11 mouse cellular contexts compared by ENCODE assay signal in genomic region chr7:96383686-96384528, GRCm38 (mm10).
A peak's percentile ranks its signal among the peaks of the same experiment; 100 is the strongest.
DNase-seq lines count a peak whose midpoint lies in the region; ATAC-seq and TF ChIP-seq lines count a peak whose summit lies in the region.
"Had no signal": no experiment of that assay in that cellular context is flagged by ENCODE, and none has a peak within 500 bp of the region (broad histone marks: within the 10 kb centered on the region; RNA-seq: fewer than 3 reads in every experiment).

No protein-coding gene starts in this region.

- no peaks in the 10 kb centered on the region for H3K9me3 ChIP-seq in kidney, embryonic 16.5 days (ENCODE audit: low read length)
- H3K9me3 ChIP-seq in forebrain, embryonic 13.5 days (replicated peaks) = no peaks in the 10 kb centered on the region
- H3K9me3 ChIP-seq in limb, embryonic 11.5 days (ENCODE audit: control insufficient read depth, low read length) = no peaks in the 10 kb centered on the region
- H3K9me3 ChIP-seq: heart, embryonic 13.5 days had no signal

- TF ChIP-seq POLR2A in kidney, adult 2 months (IDR thresholded peaks at IDR 0.05; ENCODE audit: low read depth, low read length) = no peak

- TF ChIP-seq CTCF in kidney, adult 2 months (conservative IDR thresholded peaks at IDR 0.05; ENCODE audit: insufficient read depth, insufficient read length, low read depth, low read length) = no peak
- TF ChIP-seq CTCF in gastrocnemius, adult 2 months (IDR thresholded peaks at IDR 0.05) = no peak

- H3K36me3 ChIP-seq in kidney, embryonic 16.5 days (ENCODE audit: insufficient read depth, low read length) = no peaks in the 10 kb centered on the region
- H3K36me3 ChIP-seq in kidney, adult 2 months (ENCODE audit: control insufficient read depth, insufficient read depth, low read length) = no peaks in the 10 kb centered on the region
- H3K36me3 ChIP-seq in forebrain, embryonic 13.5 days (ENCODE audit: poor library complexity, severe bottlenecking) = no peaks in the 10 kb centered on the region
- no peaks in the 10 kb centered on the region for H3K36me3 ChIP-seq in limb, embryonic 11.5 days (ENCODE audit: control insufficient read depth, insufficient read depth, low read length)
- H3K36me3 ChIP-seq: heart, embryonic 13.5 days had no signal

- WGBS in kidney, embryonic 16.5 days = 21% methylated on average over 6 of the region's 6 CpGs
- whole genome bisulfite sequencing in kidney, adult 2 months = 56% methylated on average over 6 of the region's 6 CpGs
- 2% methylated on average over 6 of the region's 6 CpGs for WGBS in forebrain, embryonic 13.5 days
- 21% methylated on average over 6 of the region's 6 CpGs for WGBS in limb, embryonic 11.5 days

- H3K9ac ChIP-seq in kidney, embryonic 16.5 days (replicated peaks; ENCODE audit: low read length) = no peak overlapping the region
- no peak overlapping the region for H3K9ac ChIP-seq in forebrain, embryonic 13.5 days
- H3K9ac ChIP-seq in limb, embryonic 11.5 days (ENCODE audit: low read length) = no peak overlapping the region
- H3K9ac ChIP-seq: heart, embryonic 13.5 days had no signal

- H3K4me2 ChIP-seq in kidney, embryonic 16.5 days (replicated peaks; ENCODE audit: low read depth, low read length) = no peak overlapping the region
- no peak overlapping the region for H3K4me2 ChIP-seq in forebrain, embryonic 13.5 days
- no peak overlapping the region for H3K4me2 ChIP-seq in limb, embryonic 11.5 days (ENCODE audit: low read depth, severe bottlenecking)
- H3K4me2 ChIP-seq: heart, embryonic 13.5 days had no signal

- H3K4me3 ChIP-seq in kidney, embryonic 16.5 days (ENCODE audit: low read length) = no peak overlapping the region
- H3K4me3 ChIP-seq in kidney, adult 2 months (ENCODE audit: insufficient read depth, low read depth, low read length) = no peak overlapping the region
- H3K4me3 ChIP-seq in forebrain, embryonic 13.5 days = no peak overlapping the region
- no peak overlapping the region for H3K4me3 ChIP-seq in limb, embryonic 11.5 days (ENCODE audit: low read depth, low read length)
- no peak overlapping the region for H3K4me3 ChIP-seq in gastrocnemius, adult 2 months
- H3K4me3 ChIP-seq: heart, embryonic 13.5 days had no signal

- H3K4me1 ChIP-seq in kidney, embryonic 16.5 days (ENCODE audit: insufficient read depth, low read length) = peaks cover 21% of the 10 kb centered on the region
- H3K4me1 ChIP-seq in kidney, adult 2 months (ENCODE audit: control insufficient read depth, insufficient read depth, low read length) = no peaks in the 10 kb centered on the region; the same call in 1 of the 2 replicates
- H3K4me1 ChIP-seq in forebrain, embryonic 13.5 days = peaks cover 30% of the 10 kb centered on the region
- H3K4me1 ChIP-seq in limb, embryonic 11.5 days (ENCODE audit: control insufficient read depth, insufficient read depth, low read length) = peaks cover 13% of the 10 kb centered on the region
- H3K4me1 ChIP-seq: heart, embryonic 13.5 days had no signal

- no peak for DNase-seq in kidney, adult 2 months
- no peak for DNase-seq in limb, embryonic 11.5 days (ENCODE audit: low spot score)
- DNase-seq in retina, embryonic 14.5 days (ENCODE audit: low spot score) = peak; percentile 70
- DNase-seq in gastrocnemius, adult 2 months = no peak
- DNase-seq in gastrocnemius, adult 8-10 months (ENCODE audit: low spot score in 2 of 2) = no peak
- DNase-seq: cerebellum, adult 11 months; kidney, postnatal 25 days had no signal

- no peak for ATAC-seq in kidney, embryonic 16.5 days (ENCODE audit: low FRiP score, low TSS enrichment)
- ATAC-seq in forebrain, embryonic 13.5 days = peak; percentile 81
- ATAC-seq in limb, embryonic 11.5 days (ENCODE audit: insufficient number of reproducible peaks, low FRiP score, low TSS enrichment, low read depth) = peak; percentile 49
- no peak for ATAC-seq in megakaryocyte, adult 5-6 weeks (ENCODE audit: poor library complexity, severe bottlenecking)

- intact Hi-C loops in gastrocnemius, adult 2 months (cut with DNase I) = no loop called here

- H3K27me3 ChIP-seq in kidney, embryonic 16.5 days (ENCODE audit: insufficient read depth, low read length) = no peaks in the 10 kb centered on the region
- H3K27me3 ChIP-seq in kidney, adult 2 months (replicated peaks; ENCODE audit: control insufficient read depth, insufficient read depth, low read length) = no peaks in the 10 kb centered on the region
- H3K27me3 ChIP-seq in forebrain, embryonic 13.5 days = peaks cover 3% of the 10 kb centered on the region
- no peaks in the 10 kb centered on the region for H3K27me3 ChIP-seq in limb, embryonic 11.5 days (ENCODE audit: control insufficient read depth, insufficient read depth, low read length)
- H3K27me3 ChIP-seq: heart, embryonic 13.5 days had no signal

- H3K27ac ChIP-seq in kidney, embryonic 16.5 days (ENCODE audit: low read length) = peak overlapping the region; percentile 79
- no peak overlapping the region for H3K27ac ChIP-seq in kidney, adult 2 months (ENCODE audit: insufficient read depth, low read depth, low read length)
- H3K27ac ChIP-seq in forebrain, embryonic 13.5 days = peak overlapping the region; percentile 82
- peak overlapping the region; percentile 36; the same call in 1 of the 2 replicates for H3K27ac ChIP-seq in limb, embryonic 11.5 days (replicated peaks; ENCODE audit: low read depth, low read length)
- no peak overlapping the region for H3K27ac ChIP-seq in gastrocnemius, adult 2 months
- H3K27ac ChIP-seq: heart, embryonic 13.5 days had no signal

Comparison
In these comparisons a context has a peak if more than half of its experiments do, and no peak if none do; other contexts are left out.
1. H3K27ac ChIP-seq: peak in kidney, embryonic 16.5 days (single experiment), forebrain, embryonic 13.5 days (single experiment) and limb, embryonic 11.5 days (single experiment); none in kidney, adult 2 months (single experiment) and gastrocnemius, adult 2 months (single experiment).
2. ATAC-seq: peak in forebrain, embryonic 13.5 days (single experiment) and limb, embryonic 11.5 days (single experiment); none in kidney, embryonic 16.5 days (single experiment) and megakaryocyte, adult 5-6 weeks (single experiment).